Mouse (Mus musculus) hindbrain, embryonic 14.5 days (tissue): ENCODE measurements at regions not wholly inside any gene's neighbourhood (a gene's known extent, or its start where the extent isn't known, plus 50 kb on each side); places are given as distances from the start of the nearest gene placed in this dataset.

Experiments used
- ATAC-seq: fragments of 200-750 bp; cut with Nextera tagmentation; 2 replicates; pipeline ENCODE4 v1.8.0; 2017; ENCODE audit warnings: moderate number of reproducible peaks, mild to moderate bottlenecking, moderate TSS enrichment, moderate library complexity; ENCODE audit not compliant: low FRiP score
- DNase-seq: peaks from one replicate; pipeline ENCODE4 v3.0.0-alpha.2; 2015; ENCODE audit warnings: low spot score
- H3K27ac ChIP-seq: fragments of 300-500 bp; sonication (generic); 2 replicates; pipeline ENCODE4 v1.5.1; 2014; ENCODE audit warnings: mild to moderate bottlenecking, moderate library complexity
- H3K27me3 ChIP-seq: fragments of 300-500 bp; sonication (generic); 2 replicates; pipeline ENCODE4 v1.6.1; 2014; ENCODE audit warnings: mild to moderate bottlenecking, low read length, mixed read lengths; ENCODE audit not compliant: control insufficient read depth, insufficient read depth
- H3K36me3 ChIP-seq: fragments of 300-500 bp; sonication (generic); replicated peaks from 2 replicates; pipeline ENCODE4 v1.6.1; 2014; ENCODE audit not compliant: control insufficient read depth, insufficient read depth
- H3K4me1 ChIP-seq: fragments of 300-500 bp; sonication (generic); replicated peaks from 2 replicates; pipeline ENCODE4 v1.6.1; 2014; ENCODE audit warnings: antibody characterized with exemption, low read length, mixed read lengths; ENCODE audit not compliant: control insufficient read depth, insufficient read depth
- H3K4me2 ChIP-seq: fragments of 300-500 bp; sonication (generic); replicated peaks from 2 replicates; pipeline ENCODE4 v1.6.1; 2014; ENCODE audit warnings: mild to moderate bottlenecking, moderate library complexity
- H3K4me3 ChIP-seq: fragments of 300-500 bp; sonication (generic); replicated peaks from 2 replicates; pipeline ENCODE4 v1.5.1; 2014; ENCODE audit warnings: mild to moderate bottlenecking, low read length
- H3K9ac ChIP-seq: fragments of 300-500 bp; sonication (generic); 2 replicates; pipeline ENCODE4 v1.6.1; 2014
- H3K9me3 ChIP-seq: fragments of 300-500 bp; sonication (generic); 2 replicates; pipeline ENCODE4 v1.6.1; 2016; ENCODE audit warnings: low read length; ENCODE audit not compliant: control insufficient read depth
- WGBS: fragments of 180-500 bp; shearing (Covaris S2); extraction: QIAGEN DNeasy Blood & Tissue Kit; methylation state at CpG from one replicate; pipeline ENCODE4 v1.1.7; 2014; 5-methylcytosine and 5-hydroxymethylcytosine counted together

GRCm38 (mm10) chr13:110450526-110450925, 55.7 kb downstream of the Plk2 start:
- WGBS = 64% methylated on average over 1 of the region's 1 CpGs
- Histone ChIP-seq H3K36me3 (no peaks in the 10 kb centered on the region), H3K27ac (no peak overlapping the region), H3K4me3 (no peak overlapping the region), H3K9ac (no peak overlapping the region), H3K9me3 (no peaks in the 10 kb centered on the region), H3K27me3 (no peaks in the 10 kb centered on the region), H3K4me1 (peaks cover 4% of the 10 kb centered on the region; the same call in 1 of the 2 replicates), H3K4me2 (no peak overlapping the region)
- ATAC-seq (no peak), DNase-seq (no peak)

- Histone ChIP-seq H3K9me3 (no peaks in the 10 kb centered on the region), H3K4me2 (no peak overlapping the region), H3K4me3 (no peak overlapping the region), H3K4me1 (peaks cover 4% of the 10 kb centered on the region; the same call in 1 of the 2 replicates), H3K27me3 (no peaks in the 10 kb centered on the region), H3K27ac (no peak overlapping the region), H3K36me3 (no peaks in the 10 kb centered on the region), H3K9ac (no peak overlapping the region)
- DNase-seq (no peak), ATAC-seq (no peak)
- WGBS = 63% methylated on average over 6 of the region's 6 CpGs
Observed at GRCm38 (mm10) chr13:110452009-110452525, 57.2 kb downstream of the Plk2 start.

GRCm38 (mm10) chr13:110455085-110455484, 60.2 kb downstream of the Plk2 start:
- no peaks in the 10 kb centered on the region for H3K27me3 ChIP-seq
- WGBS = 56% methylated on average over 4 of the region's 4 CpGs

GRCm38 (mm10) chr13:110455569-110456196, 60.8 kb downstream of the Plk2 start:
- ATAC-seq = no peak
- WGBS = 74% methylated on average over 5 of the region's 5 CpGs
- Histone ChIP-seq H3K4me1 (peaks cover 4% of the 10 kb centered on the region; the same call in 1 of the 2 replicates), H3K4me3 (no peak overlapping the region), H3K36me3 (no peaks in the 10 kb centered on the region), H3K27me3 (no peaks in the 10 kb centered on the region), H3K9ac (no peak overlapping the region), H3K9me3 (no peaks in the 10 kb centered on the region), H3K4me2 (no peak overlapping the region), H3K27ac (peak overlapping the region; percentile 34; the same call in 1 of the 2 replicates)
- no peak for DNase-seq

More at GRCm38 (mm10) chr13:110455085-110455484, 60.2 kb downstream of the Plk2 start:
- DNase-seq = peak; percentile 40
- Histone ChIP-seq H3K4me2 (no peak overlapping the region), H3K9ac (no peak overlapping the region), H3K36me3 (no peaks in the 10 kb centered on the region), H3K9me3 (no peaks in the 10 kb centered on the region), H3K4me1 (peaks cover 4% of the 10 kb centered on the region; the same call in 1 of the 2 replicates), H3K4me3 (no peak overlapping the region), H3K27ac (peak overlapping the region; percentile 34; the same call in 1 of the 2 replicates)
- ATAC-seq = peak; percentile 31; the same call in 1 of the 2 replicates

- H3K9me3 ChIP-seq = no peaks in the 10 kb centered on the region
- H3K27me3 ChIP-seq = no peaks in the 10 kb centered on the region
- ATAC-seq = no peak
- WGBS = 77% methylated on average over 4 of the region's 4 CpGs
- no peak for DNase-seq
- no peaks in the 10 kb centered on the region for H3K36me3 ChIP-seq
- no peak overlapping the region for H3K9ac ChIP-seq
- no peak overlapping the region for H3K27ac ChIP-seq
- H3K4me1 ChIP-seq = peaks cover 4% of the 10 kb centered on the region; the same call in 1 of the 2 replicates
- no peak overlapping the region for H3K4me3 ChIP-seq
- no peak overlapping the region for H3K4me2 ChIP-seq
Observed at GRCm38 (mm10) chr13:110458701-110459100, 63.9 kb downstream of the Plk2 start.

- Histone ChIP-seq H3K36me3 (no peaks in the 10 kb centered on the region), H3K4me2 (no peak overlapping the region), H3K9me3 (no peaks in the 10 kb centered on the region), H3K4me1 (no peaks in the 10 kb centered on the region), H3K4me3 (no peak overlapping the region), H3K27me3 (no peaks in the 10 kb centered on the region), H3K9ac (no peak overlapping the region), H3K27ac (no peak overlapping the region)
- WGBS = 60% methylated on average over 13 of the region's 13 CpGs
- ATAC-seq = no peak
- DNase-seq = no peak
Observed at GRCm38 (mm10) chr13:110461581-110461980, 66.7 kb downstream of the Plk2 start.

- H3K9ac ChIP-seq = no peak overlapping the region
- no peak overlapping the region for H3K4me3 ChIP-seq
- H3K27ac ChIP-seq = no peak overlapping the region
- DNase-seq = no peak
- H3K27me3 ChIP-seq = no peaks in the 10 kb centered on the region
- no peak overlapping the region for H3K4me2 ChIP-seq
- H3K9me3 ChIP-seq = no peaks in the 10 kb centered on the region
- ATAC-seq = no peak
- H3K36me3 ChIP-seq = no peaks in the 10 kb centered on the region
- 70% methylated on average over 4 of the region's 4 CpGs for WGBS
- H3K4me1 ChIP-seq = no peaks in the 10 kb centered on the region
Observed at GRCm38 (mm10) chr13:110471526-110471925, 76.7 kb downstream of the Plk2 start.

- Histone ChIP-seq H3K36me3 (no peaks in the 10 kb centered on the region), H3K9me3 (no peaks in the 10 kb centered on the region), H3K27me3 (no peaks in the 10 kb centered on the region), H3K4me3 (no peak overlapping the region), H3K4me2 (no peak overlapping the region), H3K27ac (no peak overlapping the region), H3K9ac (no peak overlapping the region), H3K4me1 (no peaks in the 10 kb centered on the region)
- 94% methylated on average over 5 of the region's 5 CpGs for WGBS
- DNase-seq = no peak
- ATAC-seq = no peak
Observed at GRCm38 (mm10) chr13:110477709-110478108, 82.9 kb downstream of the Plk2 start.

GRCm38 (mm10) chr13:110484358-110484940, 89.6 kb downstream of the Plk2 start:
- DNase-seq (no peak), ATAC-seq (no peak)
- Histone ChIP-seq H3K4me2 (no peak overlapping the region), H3K4me1 (no peaks in the 10 kb centered on the region), H3K9me3 (no peaks in the 10 kb centered on the region), H3K27ac (no peak overlapping the region), H3K4me3 (no peak overlapping the region), H3K9ac (no peak overlapping the region), H3K36me3 (no peaks in the 10 kb centered on the region), H3K27me3 (no peaks in the 10 kb centered on the region)
- WGBS = 95% methylated on average over 5 of the region's 6 CpGs
